Mouse (Mus musculus) MEL (cell line): ENCODE measurements around the gene Acta1.

Source experiments
- BHLHE40 ChIP-seq: IDR thresholded peaks from 2 replicates; pipeline ENCODE4 v1.6.1; 2012; ENCODE audit warnings: low read depth, mild to moderate bottlenecking, inconsistent platforms, low read length, improper control_type of control experiment, borderline replicate concordance
- CHD1 ChIP-seq: IDR thresholded peaks from 2 replicates; pipeline ENCODE4 v1.6.1; 2012; ENCODE audit warnings: low read depth, mild to moderate bottlenecking, inconsistent platforms, low read length, improper control_type of control experiment
- EP300 ChIP-seq, 2 experiments: IDR thresholded peaks; 2 replicates each; pipeline ENCODE4 v1.6.1; 2011; ENCODE audit warnings: improper control_type of control experiment in 2 of 2, low read length in 2 of 2, low read depth in 1 of 2, mild to moderate bottlenecking in 1 of 2
- GABPA ChIP-seq: IDR thresholded peaks from 2 replicates; pipeline ENCODE4 v1.6.1; 2012; ENCODE audit warnings: low read depth, mild to moderate bottlenecking, inconsistent platforms, low read length, improper control_type of control experiment, moderate library complexity
- GATA1 ChIP-seq: IDR thresholded peaks from 2 replicates; pipeline ENCODE4 v1.6.1; 2011; ENCODE audit warnings: low read depth, low read length, improper control_type of control experiment
- HCFC1 ChIP-seq: IDR thresholded peaks from 2 replicates; pipeline ENCODE4 v1.6.1; 2012; ENCODE audit warnings: low read depth, mild to moderate bottlenecking, inconsistent platforms, low read length, improper control_type of control experiment, moderate library complexity
- MAX ChIP-seq: IDR thresholded peaks from 2 replicates; pipeline ENCODE4 v1.6.1; 2011; ENCODE audit warnings: low read length, improper control_type of control experiment
- NELFE ChIP-seq: IDR thresholded peaks from 2 replicates; pipeline ENCODE4 v1.6.1; 2011; ENCODE audit warnings: low read depth, low read length, improper control_type of control experiment
- POLR2A ChIP-seq, 2 experiments: IDR thresholded peaks; 2 replicates each; pipeline ENCODE4 v1.6.1; 2011 to 2012; ENCODE audit warnings: low read length in 2 of 2, mild to moderate bottlenecking in 2 of 2, control low read depth in 1 of 2, improper control_type of control experiment in 1 of 2, low read depth in 1 of 2, moderate library complexity in 1 of 2; ENCODE audit not compliant: control insufficient read depth in 1 of 2, insufficient read depth in 1 of 2, poor library complexity in 1 of 2
- RAD21 ChIP-seq: IDR thresholded peaks from 2 replicates; pipeline ENCODE4 v1.6.1; 2011; ENCODE audit warnings: mild to moderate bottlenecking, low read depth, low read length, improper control_type of control experiment
- TAL1 ChIP-seq: IDR thresholded peaks from 2 replicates; pipeline ENCODE4 v1.6.1; 2012; ENCODE audit warnings: mild to moderate bottlenecking, inconsistent platforms, low read length, moderate library complexity, mixed read lengths
- TCF12 ChIP-seq: IDR thresholded peaks from 2 replicates; pipeline ENCODE4 v1.6.1; 2014; ENCODE audit warnings: low read depth, mild to moderate bottlenecking, inconsistent platforms, low read length, improper control_type of control experiment, moderate library complexity

DNA sequence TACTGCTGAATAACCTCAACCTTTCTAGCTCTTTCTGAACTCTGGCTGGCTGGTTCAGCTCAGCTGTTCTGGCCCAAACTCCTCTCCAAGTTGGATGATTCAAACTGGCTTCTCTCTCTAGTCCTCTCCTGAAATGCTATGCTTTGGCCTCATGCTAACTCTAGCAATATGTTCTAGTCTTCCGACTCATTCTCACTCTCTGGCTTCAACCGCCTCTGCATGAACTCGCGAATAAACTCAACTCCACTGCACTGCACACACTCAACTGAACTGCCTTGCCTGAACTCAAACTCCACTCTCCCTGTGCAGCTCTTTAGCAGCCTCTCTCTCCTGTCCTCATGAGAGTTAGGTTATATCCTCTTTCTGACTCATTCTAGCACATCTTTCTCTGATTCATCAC, 7.4 kb downstream of the Acta1 start:
- TF ChIP-seq GATA1 = no peak
- no peak for TF ChIP-seq BHLHE40
- no peak for TF ChIP-seq GABPA
- TF ChIP-seq EP300 (IDR thresholded peaks at IDR 0.05; ENCODE audit: low read depth in 1 of 2, low read length in 2 of 2) = no peak
- TF ChIP-seq CHD1 = no peak
- no peak for TF ChIP-seq HCFC1
- no peak for TF ChIP-seq TAL1
- no peak for TF ChIP-seq RAD21
- TF ChIP-seq POLR2A (IDR thresholded peaks at IDR 0.05; ENCODE audit: control insufficient read depth in 1 of 2, insufficient read depth in 1 of 2, low read depth in 1 of 2, low read length in 2 of 2, poor library complexity in 1 of 2) = no peak
- TF ChIP-seq TCF12 = no peak
- TF ChIP-seq NELFE = no peak
- TF ChIP-seq MAX = no peak
